Mouse (Mus musculus): ENCODE measurements at regions not wholly inside any gene's neighbourhood (a gene's known extent, or its start where the extent isn't known, plus 50 kb on each side); places are given as distances from the start of the nearest gene placed in this dataset.

DNA sequence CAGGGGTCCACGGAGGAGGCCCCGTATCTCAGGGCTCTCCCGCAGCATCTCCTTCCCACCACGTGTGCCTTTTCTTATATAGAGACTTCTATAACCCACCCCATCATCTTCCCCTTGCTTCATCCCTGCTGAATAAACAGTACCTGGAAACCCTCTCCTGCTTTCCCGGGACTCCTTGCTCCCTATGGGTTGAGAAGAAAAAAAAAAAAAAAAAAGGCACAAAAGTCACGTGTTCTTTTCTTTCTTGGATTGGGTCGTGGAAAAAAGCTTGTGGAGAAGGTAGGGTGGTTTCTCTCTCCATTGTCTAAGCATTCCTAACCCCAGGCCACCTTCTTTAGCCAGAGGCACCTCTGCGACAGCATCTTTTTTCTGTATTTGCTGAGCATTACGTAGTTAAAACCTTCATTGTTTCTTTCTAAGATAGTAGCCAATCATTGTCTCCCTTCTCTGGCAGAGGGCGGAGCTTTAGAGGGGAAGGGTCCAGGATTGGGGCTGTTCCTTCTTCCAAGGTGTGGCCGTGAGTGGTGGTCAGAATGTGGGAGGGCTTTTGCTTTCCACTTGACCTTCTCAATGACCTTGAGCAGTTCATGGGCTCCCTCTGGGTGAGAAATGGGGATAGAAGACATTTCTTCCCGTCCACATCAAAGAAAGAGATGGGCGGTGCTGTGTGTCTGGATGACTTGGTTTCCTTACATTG is 78.7 kb upstream of the Mphosph6 start:
- no peak for TF ChIP-seq EP300 (IDR thresholded peaks at IDR 0.05; ENCODE audit: low read depth)
- no peak for TF ChIP-seq CTCF (IDR thresholded peaks at IDR 0.05; ENCODE audit: low read depth)
